8 mouse cellular contexts compared by ENCODE assay signal in the genomic region with DNA sequence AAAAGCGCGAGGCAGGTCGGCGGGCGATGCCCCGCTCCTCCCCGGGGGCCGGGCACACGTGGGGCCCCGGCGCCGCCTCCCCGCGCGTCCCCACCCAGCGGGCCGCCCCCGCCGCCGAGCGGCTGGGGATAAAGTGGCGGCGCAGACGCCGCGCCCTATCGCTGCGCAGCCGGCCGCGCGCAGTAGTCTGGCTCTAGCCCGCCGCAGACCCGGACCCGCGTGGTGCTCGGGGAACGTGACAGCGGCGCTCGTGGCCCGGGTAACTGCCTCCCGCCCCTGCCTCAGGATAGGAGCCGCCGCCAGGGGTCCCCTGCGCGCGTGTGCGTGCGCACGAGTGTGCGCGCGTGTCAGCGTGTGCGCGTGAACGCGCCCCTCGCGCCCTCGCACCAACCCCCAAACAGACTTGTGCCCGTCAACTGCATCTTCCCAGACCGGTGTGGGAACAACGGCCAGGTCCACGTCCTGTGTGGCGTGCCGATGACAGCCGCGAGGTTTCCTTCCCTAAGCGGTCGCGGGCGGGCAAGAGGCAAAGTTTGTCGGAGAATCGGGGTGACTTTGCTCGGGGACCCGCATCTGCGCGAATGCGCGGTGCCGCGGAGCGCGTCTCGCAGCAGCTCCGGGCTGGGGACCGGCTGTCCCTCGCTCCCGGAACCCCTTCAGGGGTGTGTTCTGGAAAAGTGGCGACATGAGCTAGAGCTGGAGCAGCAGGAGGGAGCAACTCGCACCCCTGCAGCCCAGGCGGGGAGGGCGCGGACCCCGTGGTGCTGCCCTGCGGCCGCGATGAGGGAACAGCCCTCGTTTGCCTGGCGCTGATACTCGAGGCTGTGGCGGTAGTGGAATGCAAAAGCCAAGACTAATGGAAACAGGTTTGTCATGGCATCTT. TPM values are rescaled to one million over a fixed set of nuclear protein-coding genes. Genes with fewer than 3 reads are reported as not detected.
DNase-seq lines count a peak whose midpoint lies in the region; ATAC-seq and TF ChIP-seq lines count a peak whose summit lies in the region.

Mgll (plus strand) TSS at position 100 of the 883 bp plus-strand sequence.

- no peaks in the 10 kb centered on the region for H3K9me3 ChIP-seq in neural tube, embryonic 15.5 days (replicated peaks)

- under 1% methylated on average over 105 of the region's 105 CpGs for WGBS in neural tube, embryonic 15.5 days

- no peak for DNase-seq in Patski (ENCODE audit: low read depth, low spot score)
- peak; percentile 84 for DNase-seq in cerebellum, adult 9-11 months
- DNase-seq in frontal cortex, adult 2 months (ENCODE audit: extremely low spot score in 1 of 2, low spot score in 1 of 2): peak; percentile 46 to 74
- DNase-seq in heart, postnatal 4 days: peak; percentile 75
- DNase-seq in layer of hippocampus, adult 2 months (ENCODE audit: low spot score in 2 of 2): peak; percentile 67 to 80
- peak; percentile 64 to 68 for DNase-seq in lung, adult 18-20 months
- peak; percentile 50 to 66 for DNase-seq in thymus, postnatal 10 days (ENCODE audit: low spot score in 2 of 2)

- H3K36me3 ChIP-seq in neural tube, embryonic 15.5 days: no peaks in the 10 kb centered on the region

- H3K4me1 ChIP-seq in neural tube, embryonic 15.5 days: peaks cover 37% of the 10 kb centered on the region

- ATAC-seq in Patski: peak; percentile 36
- peak; percentile 91 for ATAC-seq in neural tube, embryonic 15.5 days (ENCODE audit: low FRiP score)

- peak within 1 kb of the TSS; percentile 96 for H3K4me3 ChIP-seq in layer of hippocampus, adult 2 months
- H3K4me3 ChIP-seq in neural tube, embryonic 15.5 days (replicated peaks): peak within 1 kb of the TSS; percentile 52

- peak within 1 kb of the TSS; percentile 95 for H3K27ac ChIP-seq in layer of hippocampus, adult 2 months
- peak within 1 kb of the TSS; percentile 78 for H3K27ac ChIP-seq in neural tube, embryonic 15.5 days (replicated peaks)

- H3K9ac ChIP-seq in neural tube, embryonic 15.5 days (replicated peaks): peak within 1 kb of the TSS; percentile 65

- in situ Hi-C loops in Patski (cut with MboI; ENCODE audit: low pct_unique_long_range_greater_than_20kb): loop anchor here (5.0 kb wide), 1 partner anchor 87 kb away; the partner anchor contains the start of gene Kbtbd12

- TF ChIP-seq CTCF in Patski (IDR thresholded peaks at IDR 0.05): no peak
- TF ChIP-seq CTCF in layer of hippocampus, adult 2 months (conservative IDR thresholded peaks at IDR 0.05): peak; percentile 74

- POLR2A ChIA-PET in Patski (lab: Charles Lee): no interaction called here

- no peaks in the 10 kb centered on the region for H3K27me3 ChIP-seq in Patski
- H3K27me3 ChIP-seq in neural tube, embryonic 15.5 days (replicated peaks): peaks cover 10% of the 10 kb centered on the region; the same call in 1 of the 2 replicates

- CTCF ChIA-PET in Patski (lab: Charles Lee): no interaction called here

- peak within 1 kb of the TSS; percentile 94 for H3K4me2 ChIP-seq in neural tube, embryonic 15.5 days

RNA-seq across cellular contexts. Expression of gene Mgll, which starts in this region (rescaled TPM):
- 4.2 TPM for polyA plus RNA-seq in Patski (2021)
- polyA plus RNA-seq in frontal cortex, adult 2 months (2012; rRNA removed): 167 and 189 TPM in 2 replicates
- total RNA-seq in heart, postnatal 4 days (2021): 100 to 1,000 TPM; 132 to 138 TPM
- 100 to 1,000 TPM; 178 to 182 TPM for total RNA-seq in layer of hippocampus, adult 2 months (2021)
- polyA plus RNA-seq in neural tube, embryonic 15.5 days (2015; fragmentation: Nextera tagmentation; extraction: Ambion mirVana): 72.1 and 74.7 TPM in 2 replicates

Comparison
In these comparisons a context has a peak if more than half of its experiments do, and no peak if none do; other contexts are left out.
1. RNA of gene Mgll (polyA plus RNA-seq): 167 to 189 TPM in frontal cortex, adult 2 months and 72.1 to 74.7 TPM in neural tube, embryonic 15.5 days; 4.2 TPM in Patski (single experiment); every median in the first group is over 10 times any median in the second.